Mouse (Mus musculus): ENCODE results near the gene Akap6.

Akap6 gene

GRCm38 (mm10) chr12:52699146-52699545, at the start of gene Akap6:
TSS of gene Akap6 (plus strand) at chr12:52699383.
- no peak for DNase-seq (ENCODE audit: low spot score)

DNA sequence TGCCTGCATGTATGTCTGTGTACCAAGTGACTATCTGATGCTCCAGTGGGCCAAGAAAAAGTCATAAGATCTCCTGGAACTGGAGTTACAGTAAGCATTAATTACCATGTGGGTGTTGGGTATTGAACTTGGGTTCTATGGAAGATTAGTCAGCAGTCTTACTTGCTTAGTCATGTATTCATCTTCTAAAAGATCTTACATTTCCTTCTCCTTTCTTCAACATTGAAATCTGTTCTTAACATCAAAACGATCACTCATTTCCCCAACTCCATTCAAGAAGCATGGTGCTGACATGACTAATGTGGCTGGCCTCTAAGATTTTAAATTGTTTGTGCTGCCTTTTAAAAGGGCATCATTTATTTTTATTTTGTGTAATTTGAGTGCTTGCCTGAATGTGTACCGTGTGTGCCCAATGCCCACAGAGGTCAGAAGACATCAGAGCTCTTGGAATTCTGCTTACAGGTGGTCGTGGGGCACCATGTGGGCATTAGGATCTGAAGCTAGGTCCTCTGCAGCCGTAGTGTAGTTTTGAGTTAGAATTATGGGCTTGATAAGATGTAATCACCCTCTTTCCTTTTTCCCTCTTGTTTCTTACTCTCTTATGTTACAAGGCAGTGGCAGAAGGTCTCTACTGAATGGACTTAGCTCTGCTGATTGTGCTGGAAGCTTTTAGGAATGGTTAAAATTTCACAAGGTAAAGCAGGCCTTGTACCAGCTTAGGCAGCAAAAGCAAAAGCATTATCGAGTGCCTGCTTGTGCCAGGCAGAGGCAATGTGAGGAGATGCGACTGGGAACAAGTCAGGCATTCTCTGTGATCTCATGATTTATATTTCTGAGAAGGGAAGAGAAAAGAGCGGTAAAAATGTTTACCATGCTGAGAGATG, 36.0 kb upstream of the Akap6 start:
- DNase-seq (ENCODE audit: low spot score): no peak

DNA sequence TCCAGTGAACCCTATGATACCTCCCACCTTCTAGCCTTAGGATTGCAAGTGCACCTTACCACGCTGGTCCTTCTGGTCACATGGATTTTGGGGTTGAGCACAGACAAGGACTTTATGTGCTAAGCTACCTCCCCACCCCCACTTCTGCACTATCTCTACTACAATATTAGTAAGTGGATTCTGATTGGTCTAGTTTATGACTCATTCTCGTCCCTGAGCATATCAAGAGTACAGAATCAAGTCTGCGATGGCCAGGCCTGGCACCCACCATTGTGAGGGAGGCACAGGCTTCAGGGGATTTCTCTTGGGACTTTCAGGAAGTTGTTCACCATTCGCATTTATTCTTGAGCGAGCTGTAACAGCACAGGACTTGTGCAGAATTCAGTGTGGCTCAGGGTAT, 34.2 kb upstream of the Akap6 start:
- no peak for DNase-seq (ENCODE audit: low spot score)

DNA sequence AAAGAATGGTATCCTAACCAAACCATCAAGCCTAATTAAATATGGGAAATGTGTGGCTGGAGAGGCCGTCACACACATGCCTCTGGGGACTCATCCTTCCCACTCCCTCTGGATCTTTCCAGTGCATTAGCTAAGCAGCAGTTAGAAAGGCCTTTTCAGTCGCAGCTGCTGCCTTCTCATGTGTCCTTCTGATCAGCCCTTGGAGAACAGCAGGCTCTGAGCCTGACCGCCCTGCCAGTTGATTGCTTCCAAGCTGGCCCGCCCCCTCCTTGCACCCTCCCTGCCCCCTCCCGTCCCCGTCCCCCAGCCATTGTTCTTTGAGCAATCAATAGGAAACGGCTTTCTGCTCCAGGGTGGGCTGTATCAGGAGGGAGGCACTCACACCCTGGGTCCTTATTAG, 27.7 kb upstream of the Akap6 start:
- no peak for DNase-seq (ENCODE audit: low spot score)

DNA sequence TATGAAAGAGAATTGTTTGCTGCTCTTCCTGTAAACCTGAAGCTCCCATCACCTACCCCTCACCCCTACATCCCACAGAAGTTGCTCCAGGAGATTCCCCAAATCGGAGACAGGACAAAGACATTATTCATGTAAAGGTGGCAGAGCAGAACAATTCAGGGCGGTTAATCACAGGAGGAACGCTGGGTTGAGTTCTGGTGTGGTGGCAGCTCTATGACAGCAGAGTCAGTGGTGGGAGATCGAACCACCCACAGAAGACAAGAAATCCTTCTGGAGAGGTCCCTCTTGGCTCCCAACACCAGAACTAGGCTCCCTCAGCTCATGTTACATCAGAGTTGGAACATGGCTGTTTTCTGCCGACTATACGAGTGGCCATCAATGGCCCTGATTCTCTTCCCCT, 27.2 kb upstream of the Akap6 start:
- no peak for DNase-seq (ENCODE audit: low spot score)

GRCm38 (mm10) chr12:52673361-52673960, 25.7 kb upstream of the Akap6 start:
- DNase-seq (ENCODE audit: low spot score): no peak

DNA sequence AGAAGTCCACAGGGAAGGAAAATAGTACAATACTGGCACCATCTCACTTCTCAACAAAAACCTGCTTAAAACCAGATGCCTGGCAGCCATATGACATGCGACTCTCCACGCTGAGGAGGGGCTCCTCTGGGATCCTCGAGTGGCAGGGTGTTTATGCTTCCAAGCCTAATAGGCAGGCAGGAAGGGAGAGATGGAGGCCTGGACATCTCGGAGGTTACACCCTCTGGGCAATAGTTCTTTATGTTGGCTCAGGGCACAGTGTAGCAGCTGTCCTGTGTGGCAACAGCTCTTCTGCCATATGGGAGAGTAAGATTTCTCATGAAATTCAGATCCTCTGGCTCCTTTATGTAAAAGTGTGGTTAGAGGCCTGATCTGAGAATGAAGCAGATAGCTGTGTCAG, 24.2 kb upstream of the Akap6 start:
- DNase-seq (ENCODE audit: low spot score): no peak

DNA sequence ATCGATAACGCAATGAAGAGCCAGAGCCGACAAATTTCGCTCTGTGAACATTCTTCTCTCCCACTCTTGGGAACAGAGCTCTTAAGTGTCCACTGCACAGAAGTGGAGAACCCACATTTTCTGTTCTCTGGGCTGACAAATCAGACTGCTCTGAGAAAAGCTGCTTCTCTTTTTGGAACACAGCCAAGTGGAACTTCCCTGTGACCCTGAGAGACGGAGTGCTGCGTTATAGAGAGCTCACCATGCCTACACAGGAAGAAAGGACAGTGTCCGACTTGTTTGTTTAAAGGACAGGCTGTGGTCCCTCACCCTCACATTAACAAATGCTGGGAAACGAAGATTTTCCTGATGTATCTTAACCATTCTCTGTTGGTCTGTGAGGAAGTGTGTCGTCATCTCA, 11.8 kb upstream of the Akap6 start:
- DNase-seq (ENCODE audit: low spot score): no peak

DNA sequence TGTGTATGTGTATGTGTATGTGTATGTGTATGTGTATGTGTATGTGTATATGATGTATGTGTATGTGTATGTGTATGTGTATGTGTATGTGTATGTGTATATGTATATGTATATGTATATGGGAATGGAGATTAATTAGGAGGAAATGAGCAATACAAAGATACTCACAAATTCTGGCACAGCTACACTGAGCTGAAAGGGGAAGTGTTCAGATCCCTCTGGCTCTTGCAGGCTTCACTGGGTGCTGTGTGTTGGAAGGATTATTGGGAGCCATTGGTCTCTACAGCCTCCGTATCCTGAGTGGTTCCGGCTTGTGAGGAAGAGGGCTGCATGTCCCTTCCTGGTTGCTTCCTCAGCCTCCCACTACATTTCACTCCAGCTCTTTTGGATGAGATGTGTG, 10.5 kb upstream of the Akap6 start:
- no peak for DNase-seq (ENCODE audit: low spot score)

DNA sequence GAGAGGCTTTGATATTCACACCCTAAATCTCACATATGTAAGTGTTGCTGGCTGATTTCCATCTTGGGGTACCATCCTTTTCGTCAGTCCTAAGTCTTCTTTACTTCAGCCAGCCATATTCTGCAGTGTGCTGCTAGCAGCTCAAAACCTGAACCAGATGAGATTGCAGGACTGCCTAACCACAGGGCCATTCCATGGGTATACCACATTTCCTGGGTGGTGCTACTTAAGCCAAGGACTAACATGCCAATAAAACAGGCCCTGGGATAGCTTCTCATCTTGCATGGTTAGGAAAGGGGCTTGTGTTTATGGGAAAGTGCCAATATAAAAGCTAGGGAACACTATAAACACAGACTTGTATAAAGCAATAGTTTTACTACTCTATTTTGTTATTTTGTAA, 7.6 kb upstream of the Akap6 start:
- no peak for DNase-seq (ENCODE audit: low spot score)

DNA sequence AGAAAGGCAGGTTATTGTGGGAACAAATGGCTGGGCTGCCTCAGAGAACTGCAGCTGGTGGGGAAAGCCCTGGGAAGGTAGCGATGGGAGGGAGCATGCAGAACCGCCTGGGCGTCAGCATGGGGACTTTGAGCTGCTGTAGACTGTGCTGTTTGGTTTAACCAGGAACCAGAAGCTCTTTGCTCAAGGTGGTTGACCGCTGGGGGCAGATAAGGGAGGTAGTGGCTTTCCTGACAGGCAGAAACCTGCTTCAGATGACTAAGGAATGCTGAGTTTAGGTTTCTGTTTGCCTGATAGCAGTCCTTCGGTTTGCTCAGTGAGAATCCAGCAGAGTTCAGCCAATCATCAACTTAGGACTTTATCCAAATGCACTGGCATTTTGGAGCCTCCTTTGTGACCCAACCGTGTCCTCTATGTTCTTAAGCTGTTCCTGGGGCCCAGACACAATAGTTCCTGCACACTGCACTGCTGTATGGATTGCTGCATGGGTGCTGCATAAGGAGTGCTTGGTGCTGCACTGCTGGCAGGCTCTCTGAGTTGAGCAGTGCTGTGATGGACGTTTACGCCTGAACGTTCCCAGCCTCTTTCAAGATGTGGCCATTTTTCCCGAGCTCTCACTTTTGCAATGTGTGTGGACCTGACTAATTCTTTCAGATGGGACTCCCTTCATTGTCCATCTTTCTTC, 6.8 kb upstream of the Akap6 start:
- DNase-seq (ENCODE audit: low spot score): no peak

DNA sequence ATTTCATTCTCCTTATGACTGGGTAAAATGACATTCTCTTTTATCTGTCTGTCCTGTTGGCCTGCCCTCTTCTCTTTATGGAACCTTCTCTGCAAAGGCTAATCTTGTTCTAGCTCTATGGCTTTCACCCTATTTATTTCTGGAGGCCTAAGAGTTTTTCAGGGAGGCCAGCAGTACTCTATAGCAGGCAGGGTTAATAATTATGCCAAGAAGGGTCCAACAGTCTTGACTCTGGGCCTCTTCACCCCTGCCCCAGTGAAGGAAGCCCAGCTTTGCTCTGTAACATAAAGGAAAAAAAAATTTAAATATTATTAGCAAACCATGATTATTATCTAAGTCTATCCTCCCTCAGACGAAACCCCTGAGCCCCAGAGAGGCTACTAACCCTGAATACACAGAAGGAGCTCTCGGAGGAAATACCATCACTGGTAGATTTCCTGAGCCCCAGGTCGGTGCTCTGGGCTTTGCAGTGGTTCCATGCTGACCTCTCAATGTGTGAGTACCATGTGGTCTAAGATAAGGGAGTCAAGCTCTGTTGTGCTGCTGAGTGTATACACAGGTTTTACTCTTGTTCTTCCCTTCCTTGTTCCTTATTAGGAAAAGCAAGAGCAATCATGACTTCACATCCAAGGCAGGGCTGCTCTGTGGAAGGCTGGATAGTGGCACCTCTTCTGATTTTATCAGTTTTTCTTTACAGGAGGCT, 1.6 kb upstream of the Akap6 start:
- DNase-seq (ENCODE audit: low spot score): no peak

- DNase-seq (ENCODE audit: low spot score): no peak
These were observed 780 bp upstream of the Akap6 start for GRCm38 (mm10) chr12:52698276-52698930.

- DNase-seq (ENCODE audit: low spot score): no peak
These were observed 946 bp downstream of the Akap6 start for GRCm38 (mm10) chr12:52699961-52700696.

- no peak for DNase-seq (ENCODE audit: low spot score)
These were observed 1.6 kb downstream of the Akap6 start for GRCm38 (mm10) chr12:52700697-52701191.

- no peak for DNase-seq (ENCODE audit: low spot score)
These were observed 2.0 kb downstream of the Akap6 start for GRCm38 (mm10) chr12:52701201-52701641.

DNA sequence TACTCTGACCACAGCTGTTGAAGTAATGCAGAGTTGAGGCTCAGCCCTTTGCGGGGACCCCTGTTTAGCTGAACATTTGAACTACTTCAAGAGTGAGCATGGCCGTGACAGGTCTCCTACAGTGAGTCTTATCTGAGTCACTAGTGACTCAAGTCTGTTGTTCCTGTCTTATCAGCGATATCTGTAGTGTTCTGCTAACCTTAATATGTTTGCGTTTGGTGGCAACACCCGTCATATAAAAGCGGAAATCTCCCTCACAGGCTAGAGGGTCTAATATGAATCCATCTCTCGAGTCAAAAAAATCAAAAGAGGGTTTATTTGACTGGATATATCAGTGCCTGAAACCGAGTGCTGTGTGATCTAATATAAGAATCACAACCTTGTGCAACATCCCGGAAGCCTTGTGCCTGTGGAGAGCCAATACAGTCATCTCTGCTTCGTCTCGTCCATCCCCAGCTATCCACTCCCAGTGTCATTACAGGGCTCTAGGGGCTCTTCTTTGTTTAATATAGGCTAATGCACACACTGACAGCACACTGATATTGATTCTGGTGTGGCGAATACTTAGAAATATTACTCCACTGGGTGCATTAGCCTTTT, 3.3 kb downstream of the Akap6 start:
- no peak for DNase-seq (ENCODE audit: low spot score)

- no peak for DNase-seq (ENCODE audit: low spot score)
These were observed 4.9 kb downstream of the Akap6 start for GRCm38 (mm10) chr12:52704081-52704480.

- no peak for DNase-seq (ENCODE audit: low spot score)
These were observed 5.6 kb downstream of the Akap6 start for GRCm38 (mm10) chr12:52704810-52705209.

GRCm38 (mm10) chr12:52711382-52711781, 12.2 kb downstream of the Akap6 start:
- DNase-seq (ENCODE audit: low spot score): no peak
